Comparison of ENCODE assay signal across 10 mouse cellular contexts in genomic region chr7:109562154-109562599, GRCm38 (mm10). TPM values are rescaled to one million over a fixed set of nuclear protein-coding genes. Genes with fewer than 3 reads are reported as not detected.
A peak's percentile ranks its signal among the peaks of the same experiment; 100 is the strongest.
DNase-seq lines count a peak whose midpoint lies in the region; ATAC-seq and TF ChIP-seq lines count a peak whose summit lies in the region.
"Had no signal": no experiment of that assay in that cellular context is flagged by ENCODE, and none has a peak within 500 bp of the region (broad histone marks: within the 10 kb centered on the region; RNA-seq: fewer than 3 reads in every experiment).

No protein-coding gene starts in this region.

- no peaks in the 10 kb centered on the region for H3K36me3 ChIP-seq in heart, embryonic 11.5 days (ENCODE audit: control insufficient read depth, insufficient read depth, low read length)
- no peaks in the 10 kb centered on the region for H3K36me3 ChIP-seq in liver, adult 2 months (ENCODE audit: control insufficient read depth, insufficient read depth, low read length)
- H3K36me3 ChIP-seq in myocyte (ENCODE audit: control insufficient read depth, insufficient read depth), result no peaks in the 10 kb centered on the region
- H3K36me3 ChIP-seq: midbrain, embryonic 15.5 days had no signal

- H3K79me2 ChIP-seq in liver, adult 2 months (ENCODE audit: control insufficient read depth, insufficient read depth, low read length), result peaks cover 15% of the 10 kb centered on the region; the same call in 1 of the 2 replicates
- peaks cover 67% of the 10 kb centered on the region for H3K79me2 ChIP-seq in myocyte (ENCODE audit: control insufficient read depth, insufficient read depth)

- H3K4me1 ChIP-seq in heart, embryonic 11.5 days (ENCODE audit: control insufficient read depth, insufficient read depth, low read length), result peaks cover 40% of the 10 kb centered on the region
- H3K4me1 ChIP-seq in liver, adult 2 months (ENCODE audit: control insufficient read depth, insufficient read depth, low read length), result peaks cover 45% of the 10 kb centered on the region
- peaks cover 18% of the 10 kb centered on the region for H3K4me1 ChIP-seq in cerebellum, adult 2 months (ENCODE audit: control insufficient read depth, insufficient read depth, low read length)
- H3K4me1 ChIP-seq: midbrain, embryonic 15.5 days had no signal

- no peaks in the 10 kb centered on the region for H3K9me3 ChIP-seq in heart, embryonic 11.5 days (replicated peaks; ENCODE audit: control insufficient read depth, low read length)
- H3K9me3 ChIP-seq: midbrain, embryonic 15.5 days had no signal

- no peak for ATAC-seq in heart, embryonic 11.5 days (replicated peaks; ENCODE audit: insufficient number of reproducible peaks, low FRiP score, low TSS enrichment)
- ATAC-seq in granulocyte monocyte progenitor cell, adult 5-6 weeks (replicated peaks; ENCODE audit: poor library complexity, severe bottlenecking), result peak; percentile 61
- ATAC-seq: midbrain, embryonic 15.5 days had no signal

- H3K4me3 ChIP-seq in heart, embryonic 11.5 days (ENCODE audit: low read depth, low read length), result no peak overlapping the region
- no peak overlapping the region for H3K4me3 ChIP-seq in liver, adult 2 months (ENCODE audit: insufficient read depth, low read depth, low read length)
- H3K4me3 ChIP-seq in myocyte, result no peak overlapping the region
- H3K4me3 ChIP-seq in cerebellum, adult 2 months (replicated peaks; ENCODE audit: insufficient read depth, low read depth, low read length), result no peak overlapping the region
- H3K4me3 ChIP-seq: midbrain, embryonic 15.5 days had no signal

- TF ChIP-seq CTCF in liver, adult 2 months (IDR thresholded peaks at IDR 0.05; ENCODE audit: low read depth, low read length), result no peak
- TF ChIP-seq CTCF in cerebellum, adult 2 months (IDR thresholded peaks at IDR 0.05; ENCODE audit: borderline replicate concordance, insufficient read depth, low read depth, low read length), result no peak

- TF ChIP-seq POLR2A in liver, adult 2 months (IDR thresholded peaks at IDR 0.05; ENCODE audit: extremely low read depth, insufficient read depth, low read length), result no peak
- TF ChIP-seq POLR2A in myocyte (IDR thresholded peaks at IDR 0.05; ENCODE audit: insufficient read length, low read depth), result no peak
- TF ChIP-seq POLR2A in cerebellum, adult 2 months (IDR thresholded peaks at IDR 0.05; ENCODE audit: borderline replicate concordance, insufficient read depth, low read length), result no peak

- intact Hi-C loops in heart, postnatal 10 days (cut with DNase I), result no loop called here

- no peak for DNase-seq in heart, postnatal 10 days
- no peak for DNase-seq in liver, adult 2 months (ENCODE audit: extremely low read depth, low read depth, low spot score)
- no peak for DNase-seq in liver
- no peak for DNase-seq in cerebellum, adult 2 months
- no peak for DNase-seq in thymus, postnatal 4 days
- DNase-seq: cerebellum, postnatal 36 days had no signal

- 39% methylated on average over 4 of the region's 4 CpGs for WGBS in heart, embryonic 11.5 days (ENCODE audit: insufficient replicate concordance)
- WGBS in liver, adult 2 months, result 1% methylated on average over 4 of the region's 4 CpGs
- WGBS in cerebellum, adult 2 months, result 44% methylated on average over 4 of the region's 4 CpGs

- H3K4me2 ChIP-seq in heart, embryonic 11.5 days, result no peak overlapping the region
- H3K4me2 ChIP-seq in myocyte (ENCODE audit: low read depth), result peak overlapping the region; percentile 71
- H3K4me2 ChIP-seq: midbrain, embryonic 15.5 days had no signal

- H3ac ChIP-seq in myocyte (ENCODE audit: control insufficient read depth, insufficient read length), result no peak overlapping the region

- peak overlapping the region; percentile 38; the same call in 1 of the 2 replicates for H3K27ac ChIP-seq in heart, embryonic 11.5 days (ENCODE audit: low read depth, low read length)
- peak overlapping the region; percentile 83 for H3K27ac ChIP-seq in liver, adult 2 months (replicated peaks; ENCODE audit: insufficient read depth, low read depth, low read length)
- H3K27ac ChIP-seq in cerebellum, adult 2 months (ENCODE audit: insufficient read depth, low read length), result no peak overlapping the region
- H3K27ac ChIP-seq: midbrain, embryonic 15.5 days had no signal

- no peaks in the 10 kb centered on the region for H3K27me3 ChIP-seq in heart, embryonic 11.5 days (ENCODE audit: control insufficient read depth, insufficient read depth, low read length)
- no peaks in the 10 kb centered on the region for H3K27me3 ChIP-seq in liver, adult 2 months (ENCODE audit: control insufficient read depth, insufficient read depth, low read length)
- no peaks in the 10 kb centered on the region for H3K27me3 ChIP-seq in myocyte (ENCODE audit: control insufficient read depth, insufficient read depth, insufficient read length)
- H3K27me3 ChIP-seq in cerebellum, adult 2 months (ENCODE audit: control insufficient read depth, insufficient read depth, low read length), result no peaks in the 10 kb centered on the region
- H3K27me3 ChIP-seq: midbrain, embryonic 15.5 days had no signal

- H3K9ac ChIP-seq in heart, embryonic 11.5 days (ENCODE audit: low read depth, low read length), result no peak overlapping the region
- peak overlapping the region; percentile 48 for H3K9ac ChIP-seq in liver, adult 2 months (ENCODE audit: low read depth, low read length)
- H3K9ac ChIP-seq: midbrain, embryonic 15.5 days had no signal

TF ChIP-seq in myocyte, 11 proteins besides CTCF, POLR2A, EP300 and RAD21:
- TF ChIP-seq USF1 (IDR thresholded peaks at IDR 0.05; ENCODE audit: low read depth) (no peak), MYOD1 (IDR thresholded peaks at IDR 0.05; ENCODE audit: control insufficient read depth in 1 of 3, insufficient read length in 2 of 3, low read depth in 2 of 3) (peak in 1 of 3 experiments; percentile 44)

RNA-seq across cellular contexts. Expression of gene Rpl27a, which starts 43.2 kb away (rescaled TPM):
- 88.2 and 106 TPM in 2 replicates for polyA plus RNA-seq in heart, embryonic 11.5 days (2014; fragmentation: Nextera tagmentation; extraction: Ambion mirVana)
- 100 to 1,000 TPM; 117 to 118 TPM for total RNA-seq in heart, postnatal 10 days (2021)
- total RNA-seq in liver, adult 2 months (2014; rRNA removed), result 318 and 380 TPM in 2 replicates
- polyA plus RNA-seq in liver, adult 2 months (2012; rRNA removed), result 251 and 255 TPM in 2 replicates
- 686 and 801 TPM in 2 replicates for total RNA-seq in granulocyte monocyte progenitor cell, adult 5-6 weeks (2014; fragmentation: Nextera tagmentation)
- total RNA-seq in granulocyte monocyte progenitor cell, adult 5-6 weeks (2017), result 939 and 1,342 TPM in 2 replicates
- 1,271 TPM for polyA plus RNA-seq in myocyte (2012; fragmentation: generic; extraction: Trizol)
- polyA plus RNA-seq in cerebellum, adult 2 months (2012; rRNA removed), result 299 and 318 TPM in 2 replicates

RNA-seq across cellular contexts. Expression of gene Trim66, which starts 54.2 kb away (rescaled TPM):
- 0.03 and 0.04 TPM in 2 replicates for polyA plus RNA-seq in heart, embryonic 11.5 days (2014; fragmentation: Nextera tagmentation; extraction: Ambion mirVana)
- total RNA-seq in heart, postnatal 10 days (2021), result under 1 TPM; 0.10 to 0.12 TPM
- total RNA-seq in liver, adult 2 months (2014; rRNA removed), result under 0.01 and 0.07 TPM in 2 replicates
- 0.04 and 0.06 TPM in 2 replicates for polyA plus RNA-seq in liver, adult 2 months (2012; rRNA removed)
- total RNA-seq in granulocyte monocyte progenitor cell, adult 5-6 weeks (2014; fragmentation: Nextera tagmentation), result 0.11 TPM in 1 of 2 replicates, not detected in the other
- 0.09 TPM in 1 of 2 replicates, not detected in the other for total RNA-seq in granulocyte monocyte progenitor cell, adult 5-6 weeks (2017)
- polyA plus RNA-seq in myocyte (2012; fragmentation: generic; extraction: Trizol), result 0.55 TPM
- 11.3 and 11.6 TPM in 2 replicates for polyA plus RNA-seq in cerebellum, adult 2 months (2012; rRNA removed)
